ENCODE assay signal across 9 mouse cellular contexts in genomic region chr4:89485981-89486531, GRCm38 (mm10).
DNase-seq lines count a peak whose midpoint lies in the region; ATAC-seq and TF ChIP-seq lines count a peak whose summit lies in the region.
"Had no signal": no experiment of that assay in that cellular context is flagged by ENCODE, and none has a peak within 500 bp of the region (broad histone marks: within the 10 kb centered on the region; RNA-seq: fewer than 3 reads in every experiment).

No protein-coding gene starts in this region.

- H3K79me2 ChIP-seq in heart, adult 2 months (replicated peaks; ENCODE audit: control insufficient read depth, insufficient read depth, low read length), result no peaks in the 10 kb centered on the region

- H3K4me2 ChIP-seq in heart, embryonic 11.5 days, result no peak overlapping the region
- no peak overlapping the region for H3K4me2 ChIP-seq in intestine, embryonic 15.5 days (replicated peaks)
- H3K4me2 ChIP-seq in liver, embryonic 16.5 days (ENCODE audit: low read depth, low read length), result peak overlapping the region; percentile 36; the same call in 1 of the 2 replicates
- H3K4me2 ChIP-seq in stomach, postnatal 0 days (replicated peaks; ENCODE audit: low read depth), result no peak overlapping the region; the same call in 1 of the 2 replicates
- no peak overlapping the region for H3K4me2 ChIP-seq in forebrain, embryonic 12.5 days
- H3K4me2 ChIP-seq: heart, embryonic 15.5 days had no signal

- H3K27me3 ChIP-seq in heart, adult 2 months (ENCODE audit: control insufficient read depth, insufficient read depth, low read length), result no peaks in the 10 kb centered on the region
- H3K27me3 ChIP-seq in heart, embryonic 11.5 days (ENCODE audit: control insufficient read depth, insufficient read depth, low read length), result no peaks in the 10 kb centered on the region
- H3K27me3 ChIP-seq in intestine, embryonic 15.5 days (replicated peaks), result no peaks in the 10 kb centered on the region
- H3K27me3 ChIP-seq in liver, embryonic 16.5 days (ENCODE audit: control insufficient read depth, insufficient read depth, low read depth, low read length), result no peaks in the 10 kb centered on the region
- no peaks in the 10 kb centered on the region for H3K27me3 ChIP-seq in stomach, postnatal 0 days (ENCODE audit: control insufficient read depth, insufficient read depth, low read length)
- no peaks in the 10 kb centered on the region for H3K27me3 ChIP-seq in forebrain, embryonic 12.5 days
- H3K27me3 ChIP-seq: heart, embryonic 15.5 days had no signal

- TF ChIP-seq POLR2A in heart, adult 2 months (IDR thresholded peaks at IDR 0.05; ENCODE audit: insufficient read depth, low read depth, low read length), result no peak

- H3K9me3 ChIP-seq in heart, embryonic 11.5 days (replicated peaks; ENCODE audit: control insufficient read depth, low read length), result no peaks in the 10 kb centered on the region
- H3K9me3 ChIP-seq in intestine, embryonic 15.5 days, result no peaks in the 10 kb centered on the region
- H3K9me3 ChIP-seq in liver, embryonic 16.5 days (replicated peaks; ENCODE audit: control insufficient read depth, low read length), result no peaks in the 10 kb centered on the region
- no peaks in the 10 kb centered on the region for H3K9me3 ChIP-seq in stomach, postnatal 0 days (ENCODE audit: control insufficient read depth, low read length)
- H3K9me3 ChIP-seq in forebrain, embryonic 12.5 days, result no peaks in the 10 kb centered on the region
- H3K9me3 ChIP-seq: heart, embryonic 15.5 days had no signal

- peaks cover 2% of the 10 kb centered on the region for H3K4me1 ChIP-seq in heart, adult 2 months (ENCODE audit: control insufficient read depth, insufficient read depth, low read length)
- H3K4me1 ChIP-seq in heart, embryonic 11.5 days (ENCODE audit: control insufficient read depth, insufficient read depth, low read length), result peaks cover 4% of the 10 kb centered on the region; the same call in 1 of the 2 replicates
- H3K4me1 ChIP-seq in intestine, embryonic 15.5 days (replicated peaks), result no peaks in the 10 kb centered on the region
- peaks cover 13% of the 10 kb centered on the region for H3K4me1 ChIP-seq in liver, embryonic 16.5 days (ENCODE audit: control insufficient read depth, low read depth, low read length)
- no peaks in the 10 kb centered on the region for H3K4me1 ChIP-seq in stomach, postnatal 0 days (replicated peaks; ENCODE audit: control insufficient read depth, insufficient read depth)
- H3K4me1 ChIP-seq in forebrain, embryonic 12.5 days, result no peaks in the 10 kb centered on the region
- H3K4me1 ChIP-seq: heart, embryonic 15.5 days had no signal

- WGBS in heart, adult 2 months, result 31% methylated on average over 11 of the region's 11 CpGs
- 44% methylated on average over 11 of the region's 11 CpGs for WGBS in heart, embryonic 11.5 days (ENCODE audit: insufficient replicate concordance)
- 16% methylated on average over 11 of the region's 11 CpGs for WGBS in intestine, embryonic 15.5 days
- WGBS in liver, embryonic 16.5 days (ENCODE audit: insufficient replicate concordance), result 11% methylated on average over 11 of the region's 11 CpGs
- WGBS in stomach, postnatal 0 days, result 23% methylated on average over 11 of the region's 11 CpGs
- 63% methylated on average over 11 of the region's 11 CpGs for WGBS in forebrain, embryonic 12.5 days

- no peak overlapping the region for H3K9ac ChIP-seq in heart, adult 2 months (ENCODE audit: low read depth, low read length)
- H3K9ac ChIP-seq in heart, embryonic 11.5 days (ENCODE audit: low read depth, low read length), result no peak overlapping the region
- no peak overlapping the region for H3K9ac ChIP-seq in intestine, embryonic 15.5 days
- no peak overlapping the region for H3K9ac ChIP-seq in liver, embryonic 16.5 days (ENCODE audit: low read depth, low read length)
- no peak overlapping the region for H3K9ac ChIP-seq in stomach, postnatal 0 days (ENCODE audit: low read length)
- H3K9ac ChIP-seq in forebrain, embryonic 12.5 days, result no peak overlapping the region
- H3K9ac ChIP-seq: heart, embryonic 15.5 days had no signal

- TF ChIP-seq EP300 in heart, adult 2 months (IDR thresholded peaks at IDR 0.05; ENCODE audit: insufficient read depth, low read depth, low read length), result 0 out of 2 replicates have a peak, but pooled peaks have one; percentile 27
- TF ChIP-seq EP300 in stomach, postnatal 0 days (optimal IDR thresholded peaks at IDR 0.05), result no peak

- H3K27ac ChIP-seq in heart, adult 2 months, result peak overlapping the region; percentile 26
- H3K27ac ChIP-seq in heart, embryonic 11.5 days (ENCODE audit: low read depth, low read length), result no peak overlapping the region
- H3K27ac ChIP-seq in intestine, embryonic 15.5 days, result no peak overlapping the region
- 0 out of 2 replicates have a peak overlapping the region, but pooled peaks have one; percentile 14 for H3K27ac ChIP-seq in liver, embryonic 16.5 days (ENCODE audit: low read length)
- H3K27ac ChIP-seq in stomach, postnatal 0 days (replicated peaks), result no peak overlapping the region
- no peak overlapping the region for H3K27ac ChIP-seq in forebrain, embryonic 12.5 days
- H3K27ac ChIP-seq: heart, embryonic 15.5 days had no signal

- peak; percentile 45 to 59 for DNase-seq in heart, adult 2 months
- DNase-seq in NIH3T3 (ENCODE audit: low read depth), result peak; percentile 88
- DNase-seq in stomach, postnatal 0 days (ENCODE audit: low spot score), result peak; percentile 23
- DNase-seq in embryo, embryonic 11 days, result no peak

- TF ChIP-seq CTCF in heart, adult 2 months (IDR thresholded peaks at IDR 0.05), result no peak
- TF ChIP-seq CTCF in stomach, postnatal 0 days (IDR thresholded peaks at IDR 0.05; ENCODE audit: low read depth), result no peak

- H3K36me3 ChIP-seq in heart, adult 2 months (ENCODE audit: control insufficient read depth, insufficient read depth, low read length), result no peaks in the 10 kb centered on the region
- H3K36me3 ChIP-seq in heart, embryonic 11.5 days (ENCODE audit: control insufficient read depth, insufficient read depth, low read length), result no peaks in the 10 kb centered on the region
- H3K36me3 ChIP-seq in intestine, embryonic 15.5 days, result no peaks in the 10 kb centered on the region
- H3K36me3 ChIP-seq in liver, embryonic 16.5 days (ENCODE audit: control insufficient read depth, insufficient read depth), result no peaks in the 10 kb centered on the region
- H3K36me3 ChIP-seq in stomach, postnatal 0 days (ENCODE audit: control insufficient read depth, insufficient read depth, low read length), result no peaks in the 10 kb centered on the region
- H3K36me3 ChIP-seq in forebrain, embryonic 12.5 days (replicated peaks), result no peaks in the 10 kb centered on the region
- H3K36me3 ChIP-seq: heart, embryonic 15.5 days had no signal

- intact Hi-C loops in heart, adult 2 months (cut with DNase I), result no loop called here

- ATAC-seq in heart, embryonic 11.5 days (replicated peaks; ENCODE audit: insufficient number of reproducible peaks, low FRiP score, low TSS enrichment), result no peak
- peak; percentile 84 for ATAC-seq in intestine, embryonic 15.5 days
- ATAC-seq in liver, embryonic 16.5 days (ENCODE audit: low read depth), result peak; percentile 93
- peak; percentile 71; the same call in 1 of the 2 replicates for ATAC-seq in stomach, postnatal 0 days (ENCODE audit: low FRiP score, low TSS enrichment)
- ATAC-seq in forebrain, embryonic 12.5 days (ENCODE audit: low FRiP score), result no peak

- no peak overlapping the region for H3K4me3 ChIP-seq in heart, adult 2 months
- no peak overlapping the region for H3K4me3 ChIP-seq in heart, embryonic 11.5 days (ENCODE audit: low read depth, low read length)
- H3K4me3 ChIP-seq in intestine, embryonic 15.5 days (replicated peaks), result no peak overlapping the region
- H3K4me3 ChIP-seq in liver, embryonic 16.5 days (ENCODE audit: low read depth, low read length), result no peak overlapping the region
- no peak overlapping the region for H3K4me3 ChIP-seq in stomach, postnatal 0 days (ENCODE audit: low read depth, low read length)
- no peak overlapping the region for H3K4me3 ChIP-seq in forebrain, embryonic 12.5 days (replicated peaks)
- H3K4me3 ChIP-seq: heart, embryonic 15.5 days had no signal

Comparison
In these comparisons a context has a peak if more than half of its experiments do, and no peak if none do; other contexts are left out.
1. H3K27ac ChIP-seq: peak in heart, adult 2 months (single experiment) and liver, embryonic 16.5 days (single experiment); none in heart, embryonic 11.5 days (single experiment), intestine, embryonic 15.5 days (single experiment), stomach, postnatal 0 days (single experiment) and forebrain, embryonic 12.5 days (single experiment).
2. ATAC-seq: peak in intestine, embryonic 15.5 days (single experiment), liver, embryonic 16.5 days (single experiment) and stomach, postnatal 0 days (single experiment); none in heart, embryonic 11.5 days (single experiment) and forebrain, embryonic 12.5 days (single experiment).